Mouse (Mus musculus) myocyte (in vitro differentiated cells): ENCODE measurements around the gene Eipr1.

ENCODE experiments used
- CEBPB ChIP-seq: IDR thresholded peaks from 2 replicates; pipeline ENCODE4 v1.6.1; 2011; ENCODE audit warnings: mild to moderate bottlenecking, moderate library complexity; ENCODE audit not compliant: poor library complexity, insufficient read depth, severe bottlenecking
- MAX ChIP-seq: IDR thresholded peaks from one replicate; pipeline ENCODE4 v1.6.1; 2011; ENCODE audit warnings: low read depth, mild to moderate bottlenecking, control low read depth
- MYOD1 ChIP-seq, 3 experiments: IDR thresholded peaks; one replicate each; pipeline ENCODE4 v1.6.1; 2011; ENCODE audit warnings: control low read depth in 2 of 3, low read depth in 2 of 3, mild to moderate bottlenecking in 2 of 3, moderate library complexity in 1 of 3; ENCODE audit not compliant: insufficient read length in 2 of 3, control insufficient read depth in 1 of 3
- MYOG ChIP-seq, 3 experiments: IDR thresholded peaks; one replicate each; pipeline ENCODE4 v1.6.1; 2011; ENCODE audit warnings: control low read depth in 2 of 3, low read depth in 2 of 3, mild to moderate bottlenecking in 2 of 3; ENCODE audit not compliant: insufficient read length in 2 of 3, control insufficient read depth in 1 of 3, insufficient read depth in 1 of 3
- POLR2A ChIP-seq: IDR thresholded peaks from one replicate; pipeline ENCODE4 v1.6.1; 2011; ENCODE audit warnings: low read depth, mild to moderate bottlenecking, control low read depth, moderate library complexity; ENCODE audit not compliant: insufficient read length
- POLR2AphosphoS2 ChIP-seq: IDR thresholded peaks from one replicate; pipeline ENCODE4 v1.6.1; 2011; ENCODE audit warnings: low read depth, control low read depth; ENCODE audit not compliant: insufficient read length
- TCF12 ChIP-seq: IDR thresholded peaks from one replicate; pipeline ENCODE4 v1.6.1; 2011; ENCODE audit warnings: mild to moderate bottlenecking, control low read depth; ENCODE audit not compliant: poor library complexity, insufficient read depth, severe bottlenecking
- USF1 ChIP-seq: IDR thresholded peaks from one replicate; pipeline ENCODE4 v1.6.1; 2011; ENCODE audit warnings: low read depth, mild to moderate bottlenecking, control low read depth, moderate library complexity

DNA sequence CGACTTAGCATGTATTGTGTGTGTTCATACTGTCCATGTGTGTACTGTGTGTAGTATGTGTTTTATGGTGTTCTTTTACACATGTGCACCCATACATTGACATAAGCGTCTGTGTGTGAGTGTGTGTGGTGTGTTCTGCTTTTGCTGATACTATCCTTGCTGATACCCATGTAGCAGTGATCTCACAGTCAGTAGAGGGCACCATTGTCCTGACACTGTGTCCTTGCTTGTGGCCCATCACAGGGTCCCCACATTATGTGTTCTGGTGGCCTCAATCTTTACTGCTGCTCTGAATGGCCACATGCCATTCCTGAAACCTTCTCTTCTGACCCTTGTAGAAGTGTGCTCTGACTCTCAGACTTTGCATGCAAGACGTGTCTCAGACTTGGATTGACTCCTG, 22.2 kb downstream of the Eipr1 start:
- no peak for TF ChIP-seq MAX
- TF ChIP-seq POLR2AphosphoS2, result no peak
- no peak for TF ChIP-seq MYOD1 (IDR thresholded peaks at IDR 0.05; ENCODE audit: control insufficient read depth in 1 of 3, insufficient read length in 2 of 3, low read depth in 2 of 3)
- TF ChIP-seq POLR2A, result no peak
- no peak for TF ChIP-seq CEBPB
- TF ChIP-seq TCF12, result no peak
- no peak for TF ChIP-seq USF1
- TF ChIP-seq MYOG (IDR thresholded peaks at IDR 0.05; ENCODE audit: control insufficient read depth in 1 of 3, insufficient read depth in 1 of 3, insufficient read length in 2 of 3, low read depth in 2 of 3), result no peak
